ENCODE assay signal across 8 mouse cellular contexts in genomic region chr6:55358731-55359143, GRCm38 (mm10). TPM values are rescaled to one million over a fixed set of nuclear protein-coding genes. Genes with fewer than 3 reads are reported as not detected.
A peak's percentile ranks its signal among the peaks of the same experiment; 100 is the strongest.
DNase-seq lines count a peak whose midpoint lies in the region; ATAC-seq and TF ChIP-seq lines count a peak whose summit lies in the region.

No protein-coding gene starts in this region.

- peak; percentile 19 for DNase-seq in heart, postnatal 0 days (ENCODE audit: low spot score)
- no peak for DNase-seq in heart, postnatal 10 days
- DNase-seq in urinary bladder, postnatal 4 days (ENCODE audit: low spot score in 2 of 2) = no peak
- no peak for DNase-seq in kidney, postnatal 25 days
- DNase-seq in ovary, postnatal 36 days (ENCODE audit: low spot score) = no peak

- H3K4me2 ChIP-seq in heart, postnatal 0 days (ENCODE audit: low read depth, low read length) = no peak overlapping the region
- H3K4me2 ChIP-seq in liver, embryonic 12.5 days = peak overlapping the region; percentile 35

- no peak for ATAC-seq in heart, postnatal 0 days (ENCODE audit: insufficient read depth, low read depth)
- ATAC-seq in common myeloid progenitor, adult 5-6 weeks (replicated peaks; ENCODE audit: low read depth, poor library complexity, severe bottlenecking) = peak; percentile 72
- peak; percentile 93 for ATAC-seq in liver, embryonic 12.5 days

- peaks cover 7% of the 10 kb centered on the region; the same call in 1 of the 2 replicates for H3K4me1 ChIP-seq in heart, postnatal 0 days (ENCODE audit: control insufficient read depth, insufficient read depth)
- H3K4me1 ChIP-seq in E14TG2a.4 (replicated peaks; ENCODE audit: low read depth, low read length) = no peaks in the 10 kb centered on the region; the same call in 1 of the 2 replicates
- H3K4me1 ChIP-seq in liver, embryonic 12.5 days = peaks cover 81% of the 10 kb centered on the region

- H3K9ac ChIP-seq in heart, postnatal 0 days (replicated peaks; ENCODE audit: low read depth, low read length) = no peak overlapping the region
- peak overlapping the region; percentile 25; the same call in 1 of the 2 replicates for H3K9ac ChIP-seq in liver, embryonic 12.5 days

- no peaks in the 10 kb centered on the region for H3K27me3 ChIP-seq in heart, postnatal 0 days (ENCODE audit: control insufficient read depth, insufficient read depth, low read length)
- 0 out of 2 replicates have a peak, but pooled peaks cover 3% of the 10 kb centered on the region for H3K27me3 ChIP-seq in E14TG2a.4 (ENCODE audit: insufficient read depth, low read length)
- no peaks in the 10 kb centered on the region for H3K27me3 ChIP-seq in liver, embryonic 12.5 days (replicated peaks)

- no peak overlapping the region for H3K4me3 ChIP-seq in heart, postnatal 0 days (ENCODE audit: low read depth, low read length)
- H3K4me3 ChIP-seq in E14TG2a.4 (replicated peaks; ENCODE audit: low read length) = no peak overlapping the region
- no peak overlapping the region for H3K4me3 ChIP-seq in liver, embryonic 12.5 days

- TF ChIP-seq EP300 in heart, postnatal 0 days (IDR thresholded peaks at IDR 0.05; ENCODE audit: low read depth) = no peak

- WGBS in heart, postnatal 0 days = 26% methylated on average over 2 of the region's 2 CpGs
- 19% methylated on average over 2 of the region's 2 CpGs for WGBS in liver, embryonic 12.5 days (ENCODE audit: insufficient replicate concordance)

- no peak overlapping the region for H3K27ac ChIP-seq in heart, postnatal 0 days (ENCODE audit: low read depth)
- peak overlapping the region; percentile 81 for H3K27ac ChIP-seq in liver, embryonic 12.5 days

- intact Hi-C loops in heart, postnatal 10 days (cut with DNase I) = no loop called here

- H3K36me3 ChIP-seq in heart, postnatal 0 days (replicated peaks; ENCODE audit: control insufficient read depth, insufficient read depth, low read length) = no peaks in the 10 kb centered on the region
- no peaks in the 10 kb centered on the region for H3K36me3 ChIP-seq in E14TG2a.4 (ENCODE audit: insufficient read depth, low read length)
- H3K36me3 ChIP-seq in liver, embryonic 12.5 days = no peaks in the 10 kb centered on the region

- TF ChIP-seq CTCF in heart, postnatal 0 days (IDR thresholded peaks at IDR 0.05; ENCODE audit: low read depth) = peak; percentile 68
- peak; percentile 75 for TF ChIP-seq CTCF in E14TG2a.4 (conservative IDR thresholded peaks at IDR 0.05; ENCODE audit: low read length)

- no peaks in the 10 kb centered on the region for H3K9me3 ChIP-seq in heart, postnatal 0 days (replicated peaks; ENCODE audit: control insufficient read depth, low read length)
- peaks cover 15% of the 10 kb centered on the region for H3K9me3 ChIP-seq in E14TG2a.4 (ENCODE audit: low read length)
- no peaks in the 10 kb centered on the region for H3K9me3 ChIP-seq in liver, embryonic 12.5 days (replicated peaks)

RNA-seq across cellular contexts. Expression of gene Ghrhr, which starts 17.4 kb away (rescaled TPM):
- total RNA-seq in heart, postnatal 0 days (2014; rRNA removed; ENCODE audit: low replicate concordance) = not detected in 2 replicates
- polyA plus RNA-seq in heart, postnatal 0 days (2015; fragmentation: Nextera tagmentation; extraction: Ambion mirVana) = not detected in 2 replicates
- not detected for total RNA-seq in heart, postnatal 10 days (2021)
- total RNA-seq in common myeloid progenitor, adult 5-6 weeks (2017) = not detected in 2 replicates
- polyA plus RNA-seq in liver, embryonic 12.5 days (2016; fragmentation: Nextera tagmentation; extraction: Ambion mirVana) = not detected in 2 replicates

RNA-seq across cellular contexts. Expression of gene Aqp1, which starts 22.5 kb away (rescaled TPM):
- 146 and 148 TPM in 2 replicates for total RNA-seq in heart, postnatal 0 days (2014; rRNA removed; ENCODE audit: low replicate concordance)
- 56.4 and 58.0 TPM in 2 replicates for polyA plus RNA-seq in heart, postnatal 0 days (2015; fragmentation: Nextera tagmentation; extraction: Ambion mirVana)
- 100 to 1,000 TPM; 195 to 252 TPM for total RNA-seq in heart, postnatal 10 days (2021)
- total RNA-seq in common myeloid progenitor, adult 5-6 weeks (2017) = 131 and 152 TPM in 2 replicates
- polyA plus RNA-seq in liver, embryonic 12.5 days (2016; fragmentation: Nextera tagmentation; extraction: Ambion mirVana) = 29.1 and 29.5 TPM in 2 replicates
